Mouse (Mus musculus) megakaryocyte-erythroid progenitor cell, adult 5-6 weeks (primary cell): ENCODE measurements around the gene Pbp2. TPM values are rescaled to one million over a fixed set of nuclear protein-coding genes. Genes with fewer than 3 reads are reported as not detected.

Experiments
- ATAC-seq: replicated peaks from 2 replicates; pipeline ENCODE4 v1.8.0; 2016; ENCODE audit warnings: mild to moderate bottlenecking, inconsistent platforms; ENCODE audit not compliant: severe bottlenecking, poor library complexity, low FRiP score, low TSS enrichment
- total RNA-seq, 2 experiments: library from RNA; stranded (forward) in 1 of 2; stranded (reverse) in 1 of 2; fragments of 200-1000, 215-1000 nt in 1 of 2; fragments of >200 nt in 1 of 2; fragmentation: Nextera tagmentation in 1 of 2; gene quantifications; 2 replicates each; pipeline ENCODE4 v1.2.3; 2014 to 2017

The Pbp2 gene
- total RNA-seq, 2 experiments from 2014 or later = not detected

- ATAC-seq = no peak
Observed at GRCm38 (mm10) chr6:135304576-135305260, 5.5 kb downstream of the Pbp2 start.

GRCm38 (mm10) chr6:135302421-135303125 lies 7.6 kb downstream of the Pbp2 start:
- peak; percentile 81 for ATAC-seq

- ATAC-seq = no peak
Observed at GRCm38 (mm10) chr6:135300469-135300868, 9.7 kb downstream of the Pbp2 start.

GRCm38 (mm10) chr6:135299024-135299550 lies 11.1 kb downstream of the Pbp2 start:
- ATAC-seq = no peak

GRCm38 (mm10) chr6:135297570-135297969 lies 12.6 kb downstream of the Pbp2 start:
- no peak for ATAC-seq

- ATAC-seq = peak; percentile 78
Observed at GRCm38 (mm10) chr6:135296267-135296666, 13.9 kb downstream of the Pbp2 start.

- no peak for ATAC-seq
Observed at GRCm38 (mm10) chr6:135295082-135295861, 14.9 kb downstream of the Pbp2 start.

GRCm38 (mm10) chr6:135294150-135294549 lies 16.1 kb downstream of the Pbp2 start:
- ATAC-seq = no peak

GRCm38 (mm10) chr6:135292391-135292790 lies 17.8 kb downstream of the Pbp2 start:
- ATAC-seq = no peak

GRCm38 (mm10) chr6:135279856-135280255 lies 30.3 kb downstream of the Pbp2 start:
- no peak for ATAC-seq

- ATAC-seq = no peak
Observed at GRCm38 (mm10) chr6:135279286-135279685, 30.9 kb downstream of the Pbp2 start.

GRCm38 (mm10) chr6:135278302-135278701 lies 31.9 kb downstream of the Pbp2 start:
- ATAC-seq = no peak

- no peak for ATAC-seq
Observed at GRCm38 (mm10) chr6:135276474-135277295, 33.5 kb downstream of the Pbp2 start.

- ATAC-seq = no peak
Observed at GRCm38 (mm10) chr6:135275231-135275630, 35.0 kb downstream of the Pbp2 start.

GRCm38 (mm10) chr6:135273066-135273465 lies 37.1 kb downstream of the Pbp2 start:
- ATAC-seq = no peak

GRCm38 (mm10) chr6:135271761-135272160 lies 38.4 kb downstream of the Pbp2 start:
- no peak for ATAC-seq

GRCm38 (mm10) chr6:135269626-135270025 lies 40.6 kb downstream of the Pbp2 start:
- ATAC-seq = no peak

- ATAC-seq = no peak
Observed at GRCm38 (mm10) chr6:135268392-135268791, 41.8 kb downstream of the Pbp2 start.

- peak; percentile 18; the same call in 1 of the 2 replicates for ATAC-seq
Observed at GRCm38 (mm10) chr6:135267221-135267620, 43.0 kb downstream of the Pbp2 start.
